Mouse (Mus musculus): ENCODE results near the gene Tex45.

GRCm38 (mm10) chr8:3515771-3516417 lies 45.2 kb downstream of the Tex45 start:
- TF ChIP-seq POLR2A (IDR thresholded peaks at IDR 0.05; ENCODE audit: borderline replicate concordance, low read depth, low read length) (no peak), CTCF (IDR thresholded peaks at IDR 0.05; ENCODE audit: low read depth, low read length) (no peak)
